Mouse (Mus musculus) embryonic fibroblast, embryonic 13.5 days (primary cell): ENCODE data around the gene Sorcs2.

Experiments used
- CTCF ChIP-seq: IDR thresholded peaks from 2 replicates; pipeline ENCODE4 v1.5.1; 2011; ENCODE audit warnings: mild to moderate bottlenecking, control low read depth, low read length, moderate library complexity, borderline replicate concordance; ENCODE audit not compliant: insufficient read depth
- POLR2A ChIP-seq: IDR thresholded peaks from 2 replicates; pipeline ENCODE4 v1.6.1; 2011; ENCODE audit warnings: low read depth, mild to moderate bottlenecking, control low read depth, low read length, moderate library complexity

DNA sequence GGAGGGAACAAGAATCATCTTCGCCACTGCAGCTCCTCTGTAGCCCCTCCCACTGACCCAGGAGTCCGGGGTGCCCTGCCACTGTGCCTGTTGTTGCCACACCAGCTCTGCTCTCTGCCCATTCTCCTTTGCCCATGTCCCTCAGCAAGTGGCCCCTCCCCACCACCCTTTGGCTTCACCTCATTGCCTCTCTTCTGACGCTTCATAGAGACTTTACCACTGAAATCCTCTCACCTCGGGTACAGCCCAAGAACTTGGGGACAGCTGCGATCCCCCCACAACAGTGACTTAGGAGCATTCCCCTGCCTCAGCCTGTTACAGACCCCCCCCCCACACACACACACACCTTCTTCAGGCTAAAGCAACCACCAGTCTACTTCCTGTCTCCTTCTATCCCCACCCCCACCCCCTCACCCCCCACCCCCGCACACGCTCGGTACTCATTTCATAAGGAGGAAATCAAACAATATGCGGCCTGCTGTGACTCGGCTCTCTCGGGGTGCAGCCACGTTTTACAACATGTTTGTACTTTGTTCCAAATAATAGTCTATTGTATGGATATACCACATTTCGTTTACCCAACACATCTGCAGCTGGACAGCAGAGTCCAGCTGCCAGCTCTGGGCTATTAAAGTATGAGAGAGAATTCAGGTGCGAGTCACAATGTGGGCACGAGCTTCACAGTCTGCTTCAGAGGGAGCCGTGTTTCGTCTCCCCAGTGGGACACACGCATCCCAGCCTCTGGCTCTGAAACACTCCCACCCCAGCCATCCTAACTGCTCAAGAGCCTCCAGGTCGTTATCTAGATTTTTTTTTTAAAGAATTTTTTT is 23.5 kb downstream of the Sorcs2 start:
- TF ChIP-seq CTCF = no peak
- no peak for TF ChIP-seq POLR2A
